Mouse (Mus musculus) limb, embryonic 12.5 days (tissue): ENCODE data around the gene Cacng4. TPM values are rescaled to one million over a fixed set of nuclear protein-coding genes. Genes with fewer than 3 reads are reported as not detected.
A peak's percentile ranks its signal among the peaks of the same experiment; 100 is the strongest.

ENCODE experiments used
- ATAC-seq: fragments of 200-750 bp; cut with Nextera tagmentation; 2 replicates; pipeline ENCODE4 v1.8.0; 2017; ENCODE audit warnings: low read depth, moderate TSS enrichment; ENCODE audit not compliant: insufficient number of reproducible peaks, insufficient read depth, low FRiP score, low TSS enrichment
- H3K27ac ChIP-seq: fragments of 300-500 bp; sonication (generic); 2 replicates; pipeline ENCODE4 v1.5.1; 2016; ENCODE audit warnings: mild to moderate bottlenecking, moderate library complexity
- H3K27me3 ChIP-seq: fragments of 300-500 bp; sonication (generic); 2 replicates; pipeline ENCODE4 v1.6.1; 2016; ENCODE audit warnings: mild to moderate bottlenecking, moderate library complexity
- H3K36me3 ChIP-seq: fragments of 300-500 bp; sonication (generic); 2 replicates; pipeline ENCODE4 v1.6.1; 2016; ENCODE audit warnings: mild to moderate bottlenecking, moderate library complexity
- H3K4me1 ChIP-seq: fragments of 300-500 bp; sonication (generic); replicated peaks from 2 replicates; pipeline ENCODE4 v1.6.1; 2016
- H3K4me2 ChIP-seq: fragments of 300-500 bp; sonication (generic); 2 replicates; pipeline ENCODE4 v1.6.1; 2016; ENCODE audit warnings: mild to moderate bottlenecking, moderate library complexity
- H3K4me3 ChIP-seq: fragments of 300-500 bp; sonication (generic); replicated peaks from 2 replicates; pipeline ENCODE4 v1.5.1; 2016; ENCODE audit warnings: mild to moderate bottlenecking
- H3K9ac ChIP-seq: fragments of 300-500 bp; sonication (generic); replicated peaks from 2 replicates; pipeline ENCODE4 v1.6.1; 2016; ENCODE audit warnings: mild to moderate bottlenecking, moderate library complexity
- H3K9me3 ChIP-seq: fragments of 300-500 bp; sonication (generic); 2 replicates; pipeline ENCODE4 v1.6.1; 2016; ENCODE audit warnings: mild to moderate bottlenecking, moderate library complexity
- WGBS: fragments of 180-500 bp; shearing (Covaris S2); methylation state at CpG from one replicate; pipeline ENCODE4 v1.1.7; 2016; 5-methylcytosine and 5-hydroxymethylcytosine counted together
- polyA plus RNA-seq: library from polyadenylated mRNA; unstranded; fragments of >200 nt; fragmentation: Nextera tagmentation; extraction: Ambion mirVana; gene quantifications from 2 replicates; pipeline ENCODE4 v1.2.1, GENCODE M21; 2016

Gene Cacng4
- polyA plus RNA-seq = 3.8 and 5.2 TPM in 2 replicates

GRCm38 (mm10) chr11:107794547-107795269 is at the start of gene Cacng4:
Cacng4 (minus strand) TSS chr11:107794557.
- peaks cover 93% of the 10 kb centered on the region for H3K27me3 ChIP-seq
- 0 out of 2 replicates have a peak within 1 kb of the TSS, but pooled peaks have one; percentile 17 for H3K27ac ChIP-seq
- 0 out of 2 replicates have a peak, but pooled peaks have one; percentile 9 for ATAC-seq
- WGBS = 1% methylated on average over 19 of the region's 73 CpGs
- peak within 1 kb of the TSS; percentile 70 for H3K9ac ChIP-seq
- peaks cover 43% of the 10 kb centered on the region for H3K4me1 ChIP-seq
- no peaks in the 10 kb centered on the region for H3K9me3 ChIP-seq
- H3K4me3 ChIP-seq = peak within 1 kb of the TSS; percentile 70
- H3K4me2 ChIP-seq = peak within 1 kb of the TSS; percentile 99
- H3K36me3 ChIP-seq = no peaks in the 10 kb centered on the region

GRCm38 (mm10) chr11:107833351-107834040 is 39.1 kb upstream of the Cacng4 start:
- Histone ChIP-seq H3K4me2 (no peak overlapping the region), H3K4me3 (no peak overlapping the region), H3K9me3 (no peaks in the 10 kb centered on the region), H3K4me1 (no peaks in the 10 kb centered on the region), H3K27ac (no peak overlapping the region), H3K9ac (no peak overlapping the region), H3K36me3 (no peaks in the 10 kb centered on the region), H3K27me3 (no peaks in the 10 kb centered on the region)
- 59% methylated on average over 7 of the region's 7 CpGs for WGBS
- no peak for ATAC-seq

- Histone ChIP-seq H3K36me3 (no peaks in the 10 kb centered on the region), H3K4me1 (peaks cover 8% of the 10 kb centered on the region; the same call in 1 of the 2 replicates), H3K4me2 (no peak overlapping the region), H3K4me3 (no peak overlapping the region), H3K27ac (no peak overlapping the region), H3K9ac (no peak overlapping the region), H3K27me3 (peaks cover 30% of the 10 kb centered on the region), H3K9me3 (no peaks in the 10 kb centered on the region)
- no peak for ATAC-seq
- 33% methylated on average over 5 of the region's 5 CpGs for WGBS
Measured at GRCm38 (mm10) chr11:107817196-107817595, 22.8 kb upstream of the Cacng4 start.

GRCm38 (mm10) chr11:107812941-107813648 is 18.7 kb upstream of the Cacng4 start:
- Histone ChIP-seq H3K36me3 (no peaks in the 10 kb centered on the region), H3K4me3 (no peak overlapping the region), H3K4me2 (peak overlapping the region; percentile 21; the same call in 1 of the 2 replicates), H3K4me1 (peaks cover 12% of the 10 kb centered on the region; the same call in 1 of the 2 replicates), H3K9ac (no peak overlapping the region), H3K9me3 (no peaks in the 10 kb centered on the region), H3K27me3 (peaks cover 43% of the 10 kb centered on the region), H3K27ac (no peak overlapping the region)
- 22% methylated on average over 21 of the region's 21 CpGs for WGBS
- ATAC-seq = no peak

- 24% methylated on average over 4 of the region's 4 CpGs for WGBS
- Histone ChIP-seq H3K9me3 (no peaks in the 10 kb centered on the region), H3K4me2 (no peak overlapping the region), H3K27me3 (peaks cover 48% of the 10 kb centered on the region), H3K4me1 (peaks cover 12% of the 10 kb centered on the region; the same call in 1 of the 2 replicates), H3K9ac (no peak overlapping the region), H3K27ac (no peak overlapping the region), H3K4me3 (no peak overlapping the region), H3K36me3 (no peaks in the 10 kb centered on the region)
- no peak for ATAC-seq
Measured at GRCm38 (mm10) chr11:107812429-107812828, 18.1 kb upstream of the Cacng4 start.

GRCm38 (mm10) chr11:107808508-107808907 is 14.2 kb upstream of the Cacng4 start:
- Histone ChIP-seq H3K9ac (no peak overlapping the region), H3K27me3 (peaks cover 36% of the 10 kb centered on the region), H3K36me3 (no peaks in the 10 kb centered on the region), H3K9me3 (no peaks in the 10 kb centered on the region), H3K4me3 (no peak overlapping the region), H3K27ac (no peak overlapping the region), H3K4me2 (no peak overlapping the region), H3K4me1 (peaks cover 12% of the 10 kb centered on the region; the same call in 1 of the 2 replicates)
- ATAC-seq = no peak
- 72% methylated on average over 8 of the region's 8 CpGs for WGBS

- ATAC-seq = no peak
- H3K4me2 ChIP-seq = no peak overlapping the region
- H3K9ac ChIP-seq = no peak overlapping the region
- no peaks in the 10 kb centered on the region for H3K36me3 ChIP-seq
- 80% methylated on average over 1 of the region's 1 CpGs for WGBS
- H3K27me3 ChIP-seq = peaks cover 29% of the 10 kb centered on the region
- H3K27ac ChIP-seq = no peak overlapping the region
- 0 out of 2 replicates have a peak, but pooled peaks cover 3% of the 10 kb centered on the region for H3K4me1 ChIP-seq
- no peak overlapping the region for H3K4me3 ChIP-seq
- no peaks in the 10 kb centered on the region for H3K9me3 ChIP-seq
Measured at GRCm38 (mm10) chr11:107806058-107806457, 11.7 kb upstream of the Cacng4 start.

- H3K27ac ChIP-seq = no peak overlapping the region
- no peak overlapping the region for H3K4me2 ChIP-seq
- WGBS = 78% methylated on average over 3 of the region's 3 CpGs
- H3K36me3 ChIP-seq = no peaks in the 10 kb centered on the region
- peaks cover 58% of the 10 kb centered on the region for H3K27me3 ChIP-seq
- no peak overlapping the region for H3K4me3 ChIP-seq
- no peak overlapping the region for H3K9ac ChIP-seq
- peaks cover 9% of the 10 kb centered on the region; the same call in 1 of the 2 replicates for H3K4me1 ChIP-seq
- no peaks in the 10 kb centered on the region for H3K9me3 ChIP-seq
- ATAC-seq = no peak
Measured at GRCm38 (mm10) chr11:107801946-107802345, 7.6 kb upstream of the Cacng4 start.

- Histone ChIP-seq H3K27ac (no peak overlapping the region), H3K4me1 (peaks cover 27% of the 10 kb centered on the region), H3K4me3 (no peak overlapping the region), H3K9me3 (no peaks in the 10 kb centered on the region), H3K9ac (no peak overlapping the region), H3K4me2 (no peak overlapping the region), H3K27me3 (peaks cover 82% of the 10 kb centered on the region), H3K36me3 (no peaks in the 10 kb centered on the region)
- WGBS = 28% methylated on average over 9 of the region's 9 CpGs
- ATAC-seq = no peak
Measured at GRCm38 (mm10) chr11:107799331-107799730, 5.0 kb upstream of the Cacng4 start.

- no peak overlapping the region for H3K27ac ChIP-seq
- H3K27me3 ChIP-seq = peaks cover 97% of the 10 kb centered on the region
- 23% methylated on average over 7 of the region's 7 CpGs for WGBS
- H3K4me3 ChIP-seq = no peak overlapping the region
- no peaks in the 10 kb centered on the region for H3K9me3 ChIP-seq
- H3K9ac ChIP-seq = no peak overlapping the region
- no peak overlapping the region for H3K4me2 ChIP-seq
- H3K4me1 ChIP-seq = peaks cover 47% of the 10 kb centered on the region
- no peaks in the 10 kb centered on the region for H3K36me3 ChIP-seq
- ATAC-seq = no peak
Measured at GRCm38 (mm10) chr11:107796346-107796745, 2.0 kb upstream of the Cacng4 start.
